Mouse (Mus musculus) MEL (cell line): ENCODE results near the gene Sema3f. TPM values are rescaled to one million over a fixed set of nuclear protein-coding genes. Genes with fewer than 3 reads are reported as not detected.

Experiments used
- DNase-seq: peaks from one replicate; pipeline ENCODE4 v3.0.0; 2011; ENCODE audit warnings: low read depth, low spot score
- H3K27ac ChIP-seq: 2 replicates; pipeline ENCODE4 v1.5.1; 2012; ENCODE audit warnings: low read depth, mild to moderate bottlenecking, control low read depth, low read length, moderate library complexity; ENCODE audit not compliant: control insufficient read depth
- H3K27me3 ChIP-seq, 2 experiments: fragments of 150-350 bp in 1 of 2; sonication (generic) in 1 of 2; 2 replicates each; pipeline ENCODE4 v1.6.1; 2012; ENCODE audit warnings: low read length in 2 of 2, mild to moderate bottlenecking in 2 of 2, improper control_type of control experiment in 1 of 2, moderate library complexity in 1 of 2; ENCODE audit not compliant: insufficient read depth in 2 of 2, control insufficient read depth in 1 of 2
- H3K36me3 ChIP-seq, 2 experiments: 2 replicates each; pipeline ENCODE4 v1.6.1; 2012 to 2014; ENCODE audit warnings: low read length in 2 of 2, improper control_type of control experiment in 1 of 2, inconsistent platforms in 1 of 2, mild to moderate bottlenecking in 1 of 2; ENCODE audit not compliant: insufficient read depth in 2 of 2, control insufficient read depth in 1 of 2
- H3K4me1 ChIP-seq, 2 experiments: fragments of 150-350 bp in 1 of 2; sonication (generic) in 1 of 2; 2 replicates each; pipeline ENCODE4 v1.6.1; 2012; ENCODE audit warnings: low read length in 2 of 2, improper control_type of control experiment in 1 of 2, mild to moderate bottlenecking in 1 of 2; ENCODE audit not compliant: insufficient read depth in 2 of 2, control insufficient read depth in 1 of 2
- H3K4me3 ChIP-seq, 2 experiments: fragments of 150-350 bp in 1 of 2; sonication (generic) in 1 of 2; 2 replicates each; pipeline ENCODE4 v1.5.1; 2012; ENCODE audit warnings: low read depth in 2 of 2, low read length in 2 of 2, mild to moderate bottlenecking in 2 of 2, moderate library complexity in 2 of 2, control low read depth in 1 of 2, improper control_type of control experiment in 1 of 2; ENCODE audit not compliant: control insufficient read depth in 1 of 2, insufficient read depth in 1 of 2
- H3K79me2 ChIP-seq: 2 replicates; pipeline ENCODE4 v1.6.1; 2012; ENCODE audit warnings: mild to moderate bottlenecking, low read length, moderate library complexity; ENCODE audit not compliant: control insufficient read depth, poor library complexity, insufficient read depth
- H3K9ac ChIP-seq: 2 replicates; pipeline ENCODE4 v1.6.1; 2012; ENCODE audit warnings: low read depth, mild to moderate bottlenecking, control low read depth, low read length, moderate library complexity; ENCODE audit not compliant: control insufficient read depth, poor library complexity, severe bottlenecking
- H3K9me3 ChIP-seq: fragments of 150-350 bp; sonication (generic); replicated peaks from 2 replicates; pipeline ENCODE4 v1.6.1; 2012; ENCODE audit warnings: mild to moderate bottlenecking, low read length, improper control_type of control experiment, moderate library complexity; ENCODE audit not compliant: insufficient read depth
- BHLHE40 ChIP-seq: IDR thresholded peaks from 2 replicates; pipeline ENCODE4 v1.6.1; 2012; ENCODE audit warnings: low read depth, mild to moderate bottlenecking, inconsistent platforms, low read length, improper control_type of control experiment, borderline replicate concordance
- CHD2 ChIP-seq: IDR thresholded peaks from 2 replicates; pipeline ENCODE4 v1.6.1; 2011; ENCODE audit warnings: low read length, improper control_type of control experiment
- ELF1 ChIP-seq: IDR thresholded peaks from 2 replicates; pipeline ENCODE4 v1.6.1; 2014; ENCODE audit warnings: low read depth, mild to moderate bottlenecking, inconsistent platforms, low read length, improper control_type of control experiment, moderate library complexity
- EP300 ChIP-seq, 2 experiments: IDR thresholded peaks; 2 replicates each; pipeline ENCODE4 v1.6.1; 2011; ENCODE audit warnings: improper control_type of control experiment in 2 of 2, low read length in 2 of 2, low read depth in 1 of 2, mild to moderate bottlenecking in 1 of 2
- GABPA ChIP-seq: IDR thresholded peaks from 2 replicates; pipeline ENCODE4 v1.6.1; 2012; ENCODE audit warnings: low read depth, mild to moderate bottlenecking, inconsistent platforms, low read length, improper control_type of control experiment, moderate library complexity
- MEF2A ChIP-seq: IDR thresholded peaks from 2 replicates; pipeline ENCODE4 v1.6.1; 2014; ENCODE audit warnings: low read depth, mild to moderate bottlenecking, inconsistent platforms, low read length, improper control_type of control experiment; ENCODE audit not compliant: poor library complexity, insufficient replicate concordance, severe bottlenecking; ENCODE audit errors: extremely low read depth
- MXI1 ChIP-seq: IDR thresholded peaks from 2 replicates; pipeline ENCODE4 v1.6.1; 2011; ENCODE audit warnings: mild to moderate bottlenecking, low read depth, low read length, improper control_type of control experiment
- MYC ChIP-seq: IDR thresholded peaks from 2 replicates; pipeline ENCODE4 v1.6.1; 2011; ENCODE audit warnings: low read depth, mild to moderate bottlenecking, low read length, improper control_type of control experiment, moderate library complexity
- NELFE ChIP-seq: IDR thresholded peaks from 2 replicates; pipeline ENCODE4 v1.6.1; 2011; ENCODE audit warnings: low read depth, low read length, improper control_type of control experiment
- NRF1 ChIP-seq: IDR thresholded peaks from 2 replicates; pipeline ENCODE4 v1.6.1; 2014; ENCODE audit warnings: low read depth, mild to moderate bottlenecking, inconsistent platforms, low read length, improper control_type of control experiment, moderate library complexity; ENCODE audit not compliant: poor library complexity, insufficient read depth, severe bottlenecking
- SMC3 ChIP-seq: IDR thresholded peaks from 2 replicates; pipeline ENCODE4 v1.6.1; 2011; ENCODE audit warnings: low read depth, low read length, improper control_type of control experiment
- TBP ChIP-seq: IDR thresholded peaks from 2 replicates; pipeline ENCODE4 v1.8.0; 2011; ENCODE audit warnings: low read depth, low read length, improper control_type of control experiment
- UBTF ChIP-seq: IDR thresholded peaks from 2 replicates; pipeline ENCODE4 v1.6.1; 2012; ENCODE audit warnings: low read depth, mild to moderate bottlenecking, inconsistent platforms, low read length, improper control_type of control experiment, moderate library complexity, borderline replicate concordance; ENCODE audit not compliant: insufficient read depth
- USF2 ChIP-seq, 2 experiments: IDR thresholded peaks; 2 replicates each; pipeline ENCODE4 v1.6.1; 2011 to 2012; ENCODE audit warnings: improper control_type of control experiment in 2 of 2, low read length in 2 of 2, borderline replicate concordance in 1 of 2, inconsistent platforms in 1 of 2, low read depth in 1 of 2, mild to moderate bottlenecking in 1 of 2; ENCODE audit not compliant: insufficient read depth in 1 of 2
- ZC3H11A ChIP-seq: IDR thresholded peaks from 2 replicates; pipeline ENCODE4 v1.6.1; 2012; ENCODE audit warnings: low read depth, mild to moderate bottlenecking, inconsistent platforms, low read length, improper control_type of control experiment
- polyA plus RNA-seq, 2 experiments: library from polyadenylated mRNA; stranded (reverse) in 1 of 2; unstranded in 1 of 2; fragments of >175 nt in 1 of 2; fragments of >200 nt in 1 of 2; gene quantifications; 2 replicates each; pipeline versions ENCODE4 v1.2.1 to v1.2.4; 2012; ENCODE audit warnings: low replicate concordance in 2 of 2, low read depth in 1 of 2; ENCODE audit not compliant: insufficient read length in 2 of 2, insufficient read depth in 1 of 2, missing spikeins in 1 of 2
- total RNA-seq: library from RNA; depleted of rRNA; stranded (reverse); fragments of 300-350 nt; gene quantifications from 2 replicates; pipeline ENCODE4 v1.2.3, GENCODE M21; 2012

Sema3f gene
- total and polyA plus RNA-seq, 3 experiments, result not detected

GRCm38 (mm10) chr9:107650708-107651481, 59.4 kb downstream of the Sema3f start:
- Histone ChIP-seq H3K27ac (no peak overlapping the region), H3K9ac (no peak overlapping the region), H3K36me3 (no peaks in the 10 kb centered on the region), H3K27me3 (peaks cover 4% of the 10 kb centered on the region in 2 experiments), H3K4me1 (no peaks in the 10 kb centered on the region), H3K4me3 (no peak overlapping the region), H3K79me2 (no peaks in the 10 kb centered on the region), H3K9me3 (no peaks in the 10 kb centered on the region)
- TF ChIP-seq SMC3 (no peak), USF2 (IDR thresholded peaks at IDR 0.05; ENCODE audit: borderline replicate concordance in 1 of 2, insufficient read depth in 1 of 2, low read depth in 1 of 2, low read length in 2 of 2) (no peak), MYC (no peak)
- no peak for DNase-seq

GRCm38 (mm10) chr9:107650225-107650624, 60.0 kb downstream of the Sema3f start:
- Histone ChIP-seq H3K4me3 (no peak overlapping the region), H3K9me3 (no peaks in the 10 kb centered on the region), H3K79me2 (no peaks in the 10 kb centered on the region), H3K4me1 (peaks cover 0 to 3% of the 10 kb centered on the region in 2 experiments; a peak in 1 of 4 replicates), H3K36me3 (no peaks in the 10 kb centered on the region), H3K27ac (no peak overlapping the region), H3K9ac (no peak overlapping the region), H3K27me3 (peaks cover 3 to 4% of the 10 kb centered on the region in 2 experiments; a peak in 3 of 4 replicates)
- TF ChIP-seq ELF1 (no peak), MYC (no peak), GABPA (no peak), NELFE (no peak), CHD2 (no peak), UBTF (no peak), EP300 (IDR thresholded peaks at IDR 0.05; ENCODE audit: low read depth in 1 of 2, low read length in 2 of 2) (no peak), MXI1 (no peak), MEF2A (no peak), BHLHE40 (no peak), TBP (no peak), ZC3H11A (no peak), NRF1 (no peak)
- DNase-seq, result no peak
